Mouse (Mus musculus): Measurements from ENCODE around the gene Spic. TPM values are rescaled to one million over a fixed set of nuclear protein-coding genes. Genes with fewer than 3 reads are reported as not detected.

The Spic gene
- polyA plus RNA-seq (2015; fragmentation: Nextera tagmentation; extraction: Ambion mirVana) = 22.0 and 34.6 TPM in 2 replicates

GRCm38 (mm10) chr10:88684925-88685324, at the start of gene Spic:
TSS of gene Spic (minus strand) at chr10:88685015.

GRCm38 (mm10) chr10:88730571-88731495, 46.0 kb upstream of the Spic start, which contains the start of gene Arl1:
TSS of gene Arl1 (plus strand) at chr10:88730858.

Other genes starting within 250 kb of the Spic start
- gene Sycp3, start 225.4 kb downstream of the Spic start, polyA plus RNA-seq (2015; fragmentation: Nextera tagmentation; extraction: Ambion mirVana) = 0.12 TPM in 1 of 2 replicates, not detected in the other
- 10.5 and 13.9 TPM in 2 replicates for gene Chpt1, start 180.9 kb downstream of the Spic start, polyA plus RNA-seq (2015; fragmentation: Nextera tagmentation; extraction: Ambion mirVana)
- 0.37 and 0.93 TPM in 2 replicates for gene Mybpc1, start 79.9 kb downstream of the Spic start, polyA plus RNA-seq (2015; fragmentation: Nextera tagmentation; extraction: Ambion mirVana)
- gene Arl1, start 45.8 kb upstream of the Spic start, polyA plus RNA-seq (2015; fragmentation: Nextera tagmentation; extraction: Ambion mirVana) = 65.8 and 72.7 TPM in 2 replicates
- 8.4 and 9.7 TPM in 2 replicates for gene Utp20, start 141.8 kb upstream of the Spic start, polyA plus RNA-seq (2015; fragmentation: Nextera tagmentation; extraction: Ambion mirVana)
- 0.02 TPM in 2 replicates for gene Slc5a8, start 201.0 kb upstream of the Spic start, polyA plus RNA-seq (2015; fragmentation: Nextera tagmentation; extraction: Ambion mirVana)

All from spleen, postnatal 0 days (tissue).